ENCODE assay signal across 17 mouse cellular contexts in the genomic region with DNA sequence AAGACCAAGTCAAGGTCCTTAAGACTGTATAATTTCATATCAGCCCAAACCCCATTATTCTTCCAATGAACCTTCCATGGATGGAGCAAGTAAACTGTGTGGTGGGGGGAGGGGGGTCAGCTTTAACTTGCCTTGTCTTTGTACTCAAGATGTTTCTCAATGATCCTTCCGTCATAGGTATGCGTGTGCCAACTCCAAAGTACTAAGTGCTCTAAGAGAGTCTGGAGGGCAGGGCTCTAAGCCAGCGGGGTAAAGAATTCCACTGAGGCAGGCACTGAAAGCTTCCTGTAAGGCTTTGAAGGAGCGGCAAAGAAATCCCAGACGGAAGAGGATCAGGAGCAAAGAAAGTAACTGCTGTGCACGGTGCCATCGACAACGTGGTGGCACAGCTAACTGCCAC. TPM values are rescaled to one million over a fixed set of nuclear protein-coding genes. Genes with fewer than 3 reads are reported as not detected.
DNase-seq lines count a peak whose midpoint lies in the region; ATAC-seq and TF ChIP-seq lines count a peak whose summit lies in the region.
"Had no signal": no experiment of that assay in that cellular context is flagged by ENCODE, and none has a peak within 500 bp of the region (broad histone marks: within the 10 kb centered on the region; RNA-seq: fewer than 3 reads in every experiment).

No protein-coding gene starts in this region.

- H3K4me3 ChIP-seq in forebrain, embryonic 13.5 days: no peak overlapping the region
- H3K4me3 ChIP-seq in forebrain, embryonic 15.5 days: no peak overlapping the region
- H3K4me3 ChIP-seq in hindbrain, postnatal 0 days (ENCODE audit: low read length): peak overlapping the region; percentile 67
- no peak overlapping the region for H3K4me3 ChIP-seq in intestine, embryonic 16.5 days (ENCODE audit: low read length)
- no peak overlapping the region for H3K4me3 ChIP-seq in liver, embryonic 12.5 days
- H3K4me3 ChIP-seq: embryonic facial prominence, embryonic 10.5 days; limb, embryonic 15.5 days had no signal

- H3K4me1 ChIP-seq in forebrain, embryonic 13.5 days: peaks cover 22% of the 10 kb centered on the region
- H3K4me1 ChIP-seq in forebrain, embryonic 15.5 days: peaks cover 17% of the 10 kb centered on the region
- no peaks in the 10 kb centered on the region for H3K4me1 ChIP-seq in hindbrain, postnatal 0 days (ENCODE audit: insufficient read depth, low read length)
- H3K4me1 ChIP-seq in intestine, embryonic 16.5 days (ENCODE audit: control insufficient read depth, insufficient read depth, low read length): no peaks in the 10 kb centered on the region
- peaks cover 3% of the 10 kb centered on the region; the same call in 1 of the 2 replicates for H3K4me1 ChIP-seq in liver, embryonic 12.5 days

- H3K9ac ChIP-seq in forebrain, embryonic 13.5 days: no peak overlapping the region
- no peak overlapping the region for H3K9ac ChIP-seq in forebrain, embryonic 15.5 days (replicated peaks)
- H3K9ac ChIP-seq in hindbrain, postnatal 0 days (replicated peaks; ENCODE audit: low read length): no peak overlapping the region; the same call in 1 of the 2 replicates
- no peak overlapping the region for H3K9ac ChIP-seq in intestine, embryonic 16.5 days (ENCODE audit: low read depth, low read length)
- H3K9ac ChIP-seq in liver, embryonic 12.5 days: no peak overlapping the region
- H3K9ac ChIP-seq: limb, embryonic 15.5 days had no signal

- H3K27me3 ChIP-seq in forebrain, embryonic 13.5 days: no peaks in the 10 kb centered on the region
- H3K27me3 ChIP-seq in forebrain, embryonic 15.5 days: no peaks in the 10 kb centered on the region
- H3K27me3 ChIP-seq in hindbrain, postnatal 0 days (ENCODE audit: insufficient read depth, low read length): no peaks in the 10 kb centered on the region
- H3K27me3 ChIP-seq in intestine, embryonic 16.5 days (replicated peaks; ENCODE audit: control insufficient read depth, insufficient read depth, low read length): no peaks in the 10 kb centered on the region; the same call in 1 of the 2 replicates
- peaks cover 29% of the 10 kb centered on the region for H3K27me3 ChIP-seq in liver, embryonic 12.5 days (replicated peaks)

- DNase-seq in brain, adult 2 months (ENCODE audit: low read depth, low spot score): peak; percentile 33
- peak; percentile 4 for DNase-seq in hindbrain, postnatal 0 days (ENCODE audit: low spot score)
- DNase-seq in lung, postnatal 4 days: peak; percentile 35 to 37
- DNase-seq in adrenal gland, postnatal 10 days: no peak
- DNase-seq: gastrocnemius, postnatal 36 days; kidney, postnatal 10 days; layer of hippocampus, postnatal 36 days had no signal

- TF ChIP-seq CTCF in hindbrain, postnatal 0 days (IDR thresholded peaks at IDR 0.05; ENCODE audit: low read depth): no peak

- H3K9me3 ChIP-seq in forebrain, embryonic 13.5 days (replicated peaks): no peaks in the 10 kb centered on the region
- no peaks in the 10 kb centered on the region for H3K9me3 ChIP-seq in forebrain, embryonic 15.5 days
- no peaks in the 10 kb centered on the region for H3K9me3 ChIP-seq in hindbrain, postnatal 0 days (ENCODE audit: low read length)
- no peaks in the 10 kb centered on the region for H3K9me3 ChIP-seq in intestine, embryonic 16.5 days (ENCODE audit: control insufficient read depth, low read length)
- no peaks in the 10 kb centered on the region for H3K9me3 ChIP-seq in liver, embryonic 12.5 days (replicated peaks)
- H3K9me3 ChIP-seq: embryonic facial prominence, embryonic 10.5 days; G1E; limb, embryonic 15.5 days had no signal

- ATAC-seq in forebrain, embryonic 13.5 days: no peak
- ATAC-seq in forebrain, embryonic 15.5 days (replicated peaks): no peak
- no peak for ATAC-seq in hindbrain, postnatal 0 days
- no peak for ATAC-seq in intestine, embryonic 16.5 days
- no peak for ATAC-seq in liver, embryonic 12.5 days

- 84% methylated on average over 8 of the region's 8 CpGs for WGBS in forebrain, embryonic 13.5 days
- WGBS in forebrain, embryonic 15.5 days: 76% methylated on average over 8 of the region's 8 CpGs
- 74% methylated on average over 8 of the region's 8 CpGs for WGBS in hindbrain, postnatal 0 days
- WGBS in intestine, embryonic 16.5 days: 87% methylated on average over 8 of the region's 8 CpGs
- 74% methylated on average over 8 of the region's 8 CpGs for WGBS in liver, embryonic 12.5 days (ENCODE audit: insufficient replicate concordance)

- H3K4me2 ChIP-seq in forebrain, embryonic 13.5 days: 0 out of 2 replicates have a peak overlapping the region, but pooled peaks have one; percentile 10
- no peak overlapping the region for H3K4me2 ChIP-seq in forebrain, embryonic 15.5 days (replicated peaks)
- peak overlapping the region; percentile 82 for H3K4me2 ChIP-seq in hindbrain, postnatal 0 days (ENCODE audit: low read depth, low read length)
- no peak overlapping the region for H3K4me2 ChIP-seq in intestine, embryonic 16.5 days (ENCODE audit: low read depth, low read length)
- no peak overlapping the region for H3K4me2 ChIP-seq in liver, embryonic 12.5 days
- H3K4me2 ChIP-seq: limb, embryonic 15.5 days had no signal

- H3K36me3 ChIP-seq in forebrain, embryonic 13.5 days (ENCODE audit: poor library complexity, severe bottlenecking): no peaks in the 10 kb centered on the region
- H3K36me3 ChIP-seq in forebrain, embryonic 15.5 days: no peaks in the 10 kb centered on the region
- no peaks in the 10 kb centered on the region for H3K36me3 ChIP-seq in hindbrain, postnatal 0 days (ENCODE audit: insufficient read depth, low read length)
- H3K36me3 ChIP-seq in intestine, embryonic 16.5 days (ENCODE audit: control insufficient read depth, insufficient read depth, low read length): no peaks in the 10 kb centered on the region
- H3K36me3 ChIP-seq in liver, embryonic 12.5 days: no peaks in the 10 kb centered on the region
- H3K36me3 ChIP-seq: embryonic facial prominence, embryonic 10.5 days; G1E; limb, embryonic 15.5 days had no signal

- H3K27ac ChIP-seq in forebrain, embryonic 13.5 days: no peak overlapping the region
- no peak overlapping the region for H3K27ac ChIP-seq in forebrain, embryonic 15.5 days (replicated peaks)
- H3K27ac ChIP-seq in hindbrain, postnatal 0 days: 0 out of 2 replicates have a peak overlapping the region, but pooled peaks have one; percentile 97
- H3K27ac ChIP-seq in intestine, embryonic 16.5 days (ENCODE audit: low read length): no peak overlapping the region
- H3K27ac ChIP-seq in liver, embryonic 12.5 days: no peak overlapping the region
- H3K27ac ChIP-seq: embryonic facial prominence, embryonic 10.5 days; limb, embryonic 15.5 days had no signal

RNA-seq across cellular contexts. Expression of gene Arfgef3, which starts 2.7 kb away (rescaled TPM):
- 1.8 and 2.4 TPM in 2 replicates for polyA plus RNA-seq in forebrain, embryonic 13.5 days (2015; fragmentation: Nextera tagmentation; extraction: Ambion mirVana)
- 5.0 TPM in 2 replicates for polyA plus RNA-seq in forebrain, embryonic 15.5 days (2015; fragmentation: Nextera tagmentation; extraction: Ambion mirVana)
- total RNA-seq in hindbrain, postnatal 0 days (2014; rRNA removed): 34.5 and 39.0 TPM in 2 replicates
- polyA plus RNA-seq in hindbrain, postnatal 0 days (2015; fragmentation: Nextera tagmentation; extraction: Ambion mirVana): 5.3 and 5.6 TPM in 2 replicates
- 1.8 and 2.1 TPM in 2 replicates for polyA plus RNA-seq in intestine, embryonic 16.5 days (2015; fragmentation: Nextera tagmentation; extraction: Ambion mirVana)
- 0.04 and 0.05 TPM in 2 replicates for polyA plus RNA-seq in liver, embryonic 12.5 days (2016; fragmentation: Nextera tagmentation; extraction: Ambion mirVana)
- total RNA-seq in adrenal gland, postnatal 10 days (2021): 1 to 10 TPM; 4.9 to 6.6 TPM
- polyA plus RNA-seq: G1E had no signal

RNA-seq across cellular contexts. Expression of gene Gm4922, which starts 45.6 kb away (rescaled TPM):
- 0.15 TPM in 1 of 2 replicates, not detected in the other for polyA plus RNA-seq in forebrain, embryonic 13.5 days (2015; fragmentation: Nextera tagmentation; extraction: Ambion mirVana)
- polyA plus RNA-seq in forebrain, embryonic 15.5 days (2015; fragmentation: Nextera tagmentation; extraction: Ambion mirVana): 0.19 and 0.23 TPM in 2 replicates
- total RNA-seq in hindbrain, postnatal 0 days (2014; rRNA removed): not detected in 2 replicates
- 0.15 and 0.29 TPM in 2 replicates for polyA plus RNA-seq in hindbrain, postnatal 0 days (2015; fragmentation: Nextera tagmentation; extraction: Ambion mirVana)
- 0.05 TPM in 1 of 2 replicates, not detected in the other for polyA plus RNA-seq in intestine, embryonic 16.5 days (2015; fragmentation: Nextera tagmentation; extraction: Ambion mirVana)
- not detected in 2 replicates for polyA plus RNA-seq in liver, embryonic 12.5 days (2016; fragmentation: Nextera tagmentation; extraction: Ambion mirVana)
- not detected for total RNA-seq in adrenal gland, postnatal 10 days (2021)
- total RNA-seq: adrenal gland, postnatal 4 days; gastrocnemius, postnatal 36 days; layer of hippocampus, postnatal 36 days; megakaryocyte progenitor cell, adult 5-6 weeks had no signal
- polyA plus RNA-seq: embryonic facial prominence, embryonic 10.5 days; G1E; heart, embryonic 14.5 days; limb, embryonic 15.5 days had no signal

Comparison
In these comparisons a context has a peak if more than half of its experiments do, and no peak if none do; other contexts are left out.
1. H3K4me2 ChIP-seq: peak in forebrain, embryonic 13.5 days (single experiment) and hindbrain, postnatal 0 days (single experiment); none in forebrain, embryonic 15.5 days (single experiment), intestine, embryonic 16.5 days (single experiment) and liver, embryonic 12.5 days (single experiment).